Mouse (Mus musculus): Measurements from ENCODE around the gene E030030I06Rik. TPM values are rescaled to one million over a fixed set of nuclear protein-coding genes. Genes with fewer than 3 reads are reported as not detected.
A peak's percentile ranks its signal among the peaks of the same experiment; 100 is the strongest.
"Not testable (repeated sequence)": the region's sequence is repeated elsewhere in the genome, so short reads cannot be mapped to it uniquely, and the experiment has no call there.

E030030I06Rik gene
- total and polyA plus RNA-seq, 2 experiments from 2014 or later: 1.9 TPM; not detected in 1

DNA sequence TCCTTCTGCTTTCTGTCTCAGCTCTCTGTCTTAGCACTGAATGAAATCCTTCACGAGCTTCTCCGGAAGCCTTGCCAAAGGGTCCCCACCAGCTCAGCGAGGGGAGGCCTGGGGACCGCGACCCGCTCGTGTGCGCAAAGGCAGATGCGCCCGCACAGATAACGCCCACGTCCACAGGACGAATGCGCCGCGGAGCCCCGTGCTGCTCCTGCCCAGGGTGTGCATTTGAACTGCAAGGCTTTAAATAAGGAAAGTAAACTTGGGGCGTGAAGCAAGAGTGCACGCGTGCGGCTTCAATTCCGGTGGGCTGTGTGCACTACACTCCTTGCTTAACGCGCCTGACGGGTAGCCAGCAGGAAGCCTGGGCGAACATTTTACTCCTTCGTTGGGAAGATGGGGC is 1.5 kb upstream of the E030030I06Rik start:
- WGBS: under 1% methylated on average over 27 of the region's 27 CpGs
- Histone ChIP-seq H3K36me3 (ENCODE audit: insufficient read depth, low read length) (no peaks in the 10 kb centered on the region), H3K9me3 (ENCODE audit: low read length) (no peaks in the 10 kb centered on the region), H3K4me3 (ENCODE audit: low read depth, low read length) (no peak overlapping the region), H3K4me1 (ENCODE audit: insufficient read depth, low read length) (no peaks in the 10 kb centered on the region), H3K9ac (replicated peaks; ENCODE audit: low read length, poor library complexity, severe bottlenecking) (no peak overlapping the region), H3K27me3 (ENCODE audit: insufficient read depth, low read length) (peaks cover 10% of the 10 kb centered on the region), H3K4me2 (ENCODE audit: low read depth, low read length, poor library complexity, severe bottlenecking) (no peak overlapping the region), H3K27ac (ENCODE audit: low read depth, low read length) (no peak overlapping the region)
- no peak for DNase-seq (ENCODE audit: low spot score)
- ATAC-seq (ENCODE audit: low FRiP score): no peak
- TF ChIP-seq CTCF (IDR thresholded peaks at IDR 0.05): no peak

- H3K36me3 ChIP-seq (ENCODE audit: insufficient read depth, low read length): no peaks in the 10 kb centered on the region
- peak overlapping the region; percentile 60; the same call in 1 of the 2 replicates for H3K4me2 ChIP-seq (ENCODE audit: low read depth, low read length, poor library complexity, severe bottlenecking)
- H3K4me3 ChIP-seq (ENCODE audit: low read depth, low read length): peak overlapping the region; percentile 39; the same call in 1 of the 2 replicates
- no peak overlapping the region for H3K27ac ChIP-seq (ENCODE audit: low read depth, low read length)
- WGBS: under 1% methylated on average over 50 of the region's 50 CpGs
- H3K9me3 ChIP-seq (ENCODE audit: low read length): no peaks in the 10 kb centered on the region
- ATAC-seq (ENCODE audit: low FRiP score) (no peak; the same call in 1 of the 2 replicates), DNase-seq (ENCODE audit: low spot score) (no peak)
- H3K9ac ChIP-seq (replicated peaks; ENCODE audit: low read length, poor library complexity, severe bottlenecking): no peak overlapping the region
- TF ChIP-seq CTCF (IDR thresholded peaks at IDR 0.05): no peak
- H3K27me3 ChIP-seq (ENCODE audit: insufficient read depth, low read length): peaks cover 6% of the 10 kb centered on the region
- H3K4me1 ChIP-seq (ENCODE audit: insufficient read depth, low read length): no peaks in the 10 kb centered on the region
Observed at GRCm38 (mm10) chr10:22149691-22150465, 808 bp upstream of the E030030I06Rik start.

DNA sequence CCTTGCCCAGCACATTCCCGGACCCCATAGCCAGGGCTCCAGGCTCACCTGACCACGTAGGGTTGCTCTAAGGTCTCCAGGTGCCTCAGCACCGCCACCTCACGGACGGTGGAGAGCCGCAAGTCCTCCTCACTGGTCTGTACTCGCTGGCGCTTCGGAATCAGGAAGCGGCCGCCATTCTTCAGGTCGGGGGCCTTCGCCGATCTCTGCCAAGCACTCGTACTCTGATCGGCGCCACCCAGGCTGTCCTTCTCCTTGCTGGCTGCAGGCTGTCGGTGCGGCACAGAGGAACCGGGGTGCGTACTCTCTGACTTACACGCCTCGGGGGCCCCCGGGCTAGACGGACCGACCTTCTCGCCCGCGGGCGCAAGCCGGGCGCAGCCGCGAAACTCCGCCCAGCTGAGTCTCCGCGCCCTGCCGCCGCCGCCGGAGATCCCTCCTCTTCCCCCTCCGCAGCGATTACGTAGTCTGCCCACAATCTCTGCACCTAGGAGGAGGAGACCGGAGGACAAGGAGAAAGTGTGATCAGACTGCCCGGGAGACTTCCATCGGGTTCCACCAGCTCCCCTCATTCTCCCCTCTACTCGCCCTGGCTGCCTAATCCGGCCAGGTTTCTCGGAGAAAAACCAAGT is 513 bp downstream of the E030030I06Rik start:
- peak; percentile 58 for TF ChIP-seq CTCF (IDR thresholded peaks at IDR 0.05)
- DNase-seq (ENCODE audit: low spot score): peak; percentile 45
- Histone ChIP-seq H3K9ac (replicated peaks; ENCODE audit: low read length, poor library complexity, severe bottlenecking) (no peak overlapping the region), H3K27me3 (ENCODE audit: insufficient read depth, low read length) (peaks cover 6% of the 10 kb centered on the region), H3K4me2 (ENCODE audit: low read depth, low read length, poor library complexity, severe bottlenecking) (peak overlapping the region; percentile 60), H3K4me3 (ENCODE audit: low read depth, low read length) (peak overlapping the region; percentile 39), H3K36me3 (ENCODE audit: insufficient read depth, low read length) (no peaks in the 10 kb centered on the region), H3K4me1 (ENCODE audit: insufficient read depth, low read length) (no peaks in the 10 kb centered on the region), H3K9me3 (ENCODE audit: low read length) (no peaks in the 10 kb centered on the region), H3K27ac (ENCODE audit: low read depth, low read length) (no peak overlapping the region)
- under 1% methylated on average over 49 of the region's 50 CpGs for WGBS
- peak; percentile 58; the same call in 1 of the 2 replicates for ATAC-seq (ENCODE audit: low FRiP score)

DNA sequence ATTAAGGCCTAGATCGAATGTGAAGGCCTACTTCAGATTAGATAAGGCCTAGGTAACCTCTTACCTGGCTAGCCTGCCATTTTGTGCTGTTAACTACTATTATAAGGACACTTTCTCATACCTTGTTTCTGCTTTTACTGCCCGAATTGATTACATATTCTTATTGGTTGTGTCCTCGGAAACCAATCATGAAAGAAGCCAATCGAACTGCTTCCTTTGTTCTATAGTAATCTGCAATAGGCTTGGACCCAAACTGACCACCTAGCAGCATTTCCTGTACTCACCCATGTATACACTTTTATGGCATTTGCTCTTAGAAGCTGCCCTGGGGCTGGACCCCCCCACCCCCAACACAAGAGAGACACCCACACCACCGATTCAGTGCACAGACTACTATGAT is 6.1 kb downstream of the E030030I06Rik start:
- ATAC-seq (ENCODE audit: low FRiP score) (no peak), DNase-seq (ENCODE audit: low spot score) (no peak)
- Histone ChIP-seq H3K36me3 (ENCODE audit: insufficient read depth, low read length) (no peaks in the 10 kb centered on the region), H3K9ac (replicated peaks; ENCODE audit: low read length, poor library complexity, severe bottlenecking) (no peak overlapping the region), H3K4me2 (ENCODE audit: low read depth, low read length, poor library complexity, severe bottlenecking) (no peak overlapping the region), H3K9me3 (ENCODE audit: low read length) (no peaks in the 10 kb centered on the region), H3K27ac (ENCODE audit: low read depth, low read length) (no peak overlapping the region), H3K4me1 (ENCODE audit: insufficient read depth, low read length) (no peaks in the 10 kb centered on the region), H3K27me3 (ENCODE audit: insufficient read depth, low read length) (no peaks in the 10 kb centered on the region), H3K4me3 (ENCODE audit: low read depth, low read length) (no peak overlapping the region)
- no peak for TF ChIP-seq CTCF (IDR thresholded peaks at IDR 0.05)
- WGBS: 82% methylated on average over 5 of the region's 5 CpGs

- H3K9ac ChIP-seq (replicated peaks; ENCODE audit: low read length, poor library complexity, severe bottlenecking); H3K36me3 ChIP-seq (ENCODE audit: insufficient read depth, low read length); H3K4me2 ChIP-seq (ENCODE audit: low read depth, low read length, poor library complexity, severe bottlenecking); ATAC-seq (ENCODE audit: low FRiP score); H3K27me3 ChIP-seq (ENCODE audit: insufficient read depth, low read length); H3K9me3 ChIP-seq (ENCODE audit: low read length); H3K4me1 ChIP-seq (ENCODE audit: insufficient read depth, low read length); H3K27ac ChIP-seq (ENCODE audit: low read depth, low read length); H3K4me3 ChIP-seq (ENCODE audit: low read depth, low read length): not testable (repeated sequence)
- peak; percentile 68 for DNase-seq (ENCODE audit: low spot score)
- WGBS: 82% methylated on average over 1 of the region's 1 CpGs
Observed at GRCm38 (mm10) chr10:22142194-22142593, 6.9 kb downstream of the E030030I06Rik start.
